Mouse (Mus musculus) heart, postnatal 0 days (tissue): ENCODE results near the gene Gclc. TPM values are rescaled to one million over a fixed set of nuclear protein-coding genes. Genes with fewer than 3 reads are reported as not detected.
"Not testable (repeated sequence)": the region's sequence is repeated elsewhere in the genome, so short reads cannot be mapped to it uniquely, and the experiment has no call there.

Experiments used
- ATAC-seq: fragments of 200-750 bp; cut with Nextera tagmentation; 2 replicates; pipeline ENCODE4 v1.8.0; 2017; ENCODE audit warnings: low read depth, moderate number of reproducible peaks, moderate library complexity; ENCODE audit not compliant: insufficient read depth
- DNase-seq: peaks from one replicate; pipeline ENCODE4 v3.0.0-alpha.2; 2016; ENCODE audit warnings: low spot score
- H3K27ac ChIP-seq: fragments of 300-500 bp; sonication (generic); 2 replicates; pipeline ENCODE4 v1.5.1; 2014; ENCODE audit warnings: low read depth, mild to moderate bottlenecking
- H3K27me3 ChIP-seq: fragments of 300-500 bp; sonication (generic); 2 replicates; pipeline ENCODE4 v1.6.1; 2014; ENCODE audit warnings: low read length, mixed read lengths; ENCODE audit not compliant: control insufficient read depth, insufficient read depth
- H3K36me3 ChIP-seq: fragments of 300-500 bp; sonication (generic); replicated peaks from 2 replicates; pipeline ENCODE4 v1.6.1; 2014; ENCODE audit warnings: low read length, mixed read lengths; ENCODE audit not compliant: control insufficient read depth, insufficient read depth
- H3K4me1 ChIP-seq: fragments of 300-500 bp; sonication (generic); 2 replicates; pipeline ENCODE4 v1.6.1; 2014; ENCODE audit warnings: antibody characterized with exemption; ENCODE audit not compliant: control insufficient read depth, insufficient read depth
- H3K4me2 ChIP-seq: fragments of 300-500 bp; sonication (generic); 2 replicates; pipeline ENCODE4 v1.6.1; 2014; ENCODE audit warnings: low read depth, mild to moderate bottlenecking, low read length, moderate library complexity
- H3K4me3 ChIP-seq: fragments of 300-500 bp; sonication (generic); 2 replicates; pipeline ENCODE4 v1.5.1; 2014; ENCODE audit warnings: low read depth, low read length
- H3K9ac ChIP-seq: fragments of 300-500 bp; sonication (generic); replicated peaks from 2 replicates; pipeline ENCODE4 v1.6.1; 2014; ENCODE audit warnings: low read depth, low read length, mixed read lengths
- H3K9me3 ChIP-seq: fragments of 300-500 bp; sonication (generic); replicated peaks from 2 replicates; pipeline ENCODE4 v1.6.1; 2016; ENCODE audit warnings: low read length; ENCODE audit not compliant: control insufficient read depth
- CTCF ChIP-seq: IDR thresholded peaks from 2 replicates; pipeline ENCODE4 v1.5.1; 2016; ENCODE audit warnings: antibody characterized with exemption, control low read depth, low read depth
- EP300 ChIP-seq: IDR thresholded peaks from 2 replicates; pipeline ENCODE4 v1.6.1; 2016; ENCODE audit warnings: antibody characterized with exemption, low read depth
- WGBS: fragments of 180-500 bp; shearing (Covaris S2); extraction: QIAGEN DNeasy Blood & Tissue Kit; methylation state at CpG from one replicate; pipeline ENCODE4 v1.1.7; 2014; 5-methylcytosine and 5-hydroxymethylcytosine counted together
- polyA plus RNA-seq: library from polyadenylated mRNA; unstranded; fragments of >200 nt; fragmentation: Nextera tagmentation; extraction: Ambion mirVana; gene quantifications from 2 replicates; pipeline ENCODE4 v1.2.1, GENCODE M21; 2015
- total RNA-seq: library from RNA; depleted of rRNA; stranded (reverse); fragments of >200 nt; gene quantifications from 2 replicates; pipeline ENCODE4 v1.2.3, GENCODE M21; 2014; ENCODE audit warnings: low replicate concordance

Gclc gene
- total and polyA plus RNA-seq, 2 experiments from 2014 or later, result 4.6 to 9.2 TPM

- no peaks in the 10 kb centered on the region for H3K9me3 ChIP-seq
- no peaks in the 10 kb centered on the region for H3K36me3 ChIP-seq
- ATAC-seq (no peak), DNase-seq (no peak)
- no peak overlapping the region for H3K4me3 ChIP-seq
- H3K4me2 ChIP-seq, result no peak overlapping the region
- no peaks in the 10 kb centered on the region for H3K27me3 ChIP-seq
- WGBS, result 48% methylated on average over 3 of the region's 3 CpGs
- 0 out of 2 replicates have a peak, but pooled peaks cover 3% of the 10 kb centered on the region for H3K4me1 ChIP-seq
- TF ChIP-seq EP300, result no peak
- no peak for TF ChIP-seq CTCF
- H3K9ac ChIP-seq, result no peak overlapping the region
- no peak overlapping the region for H3K27ac ChIP-seq
Measured at GRCm38 (mm10) chr9:77744798-77745197, 9.5 kb upstream of the Gclc start.

GRCm38 (mm10) chr9:77746315-77746714, 8.0 kb upstream of the Gclc start:
- no peak for DNase-seq
- no peak for TF ChIP-seq EP300
- TF ChIP-seq CTCF, result no peak
- 53% methylated on average over 2 of the region's 2 CpGs for WGBS
- H3K4me2 ChIP-seq, result no peak overlapping the region
- no peak overlapping the region for H3K4me3 ChIP-seq
- H3K9me3 ChIP-seq, result no peaks in the 10 kb centered on the region
- no peaks in the 10 kb centered on the region for H3K27me3 ChIP-seq
- H3K4me1 ChIP-seq, result 0 out of 2 replicates have a peak, but pooled peaks cover 3% of the 10 kb centered on the region
- H3K9ac ChIP-seq, result no peak overlapping the region
- no peak for ATAC-seq
- H3K27ac ChIP-seq, result no peak overlapping the region
- no peaks in the 10 kb centered on the region for H3K36me3 ChIP-seq

- not testable (repeated sequence) for H3K4me1 ChIP-seq, H3K4me2 ChIP-seq, DNase-seq, ATAC-seq, H3K36me3 ChIP-seq, H3K27ac ChIP-seq, H3K27me3 ChIP-seq, H3K9me3 ChIP-seq, H3K9ac ChIP-seq, H3K4me3 ChIP-seq
- 78% methylated on average over 1 of the region's 1 CpGs for WGBS
Measured at GRCm38 (mm10) chr9:77748292-77748691, 6.0 kb upstream of the Gclc start.

- WGBS, result under 1% methylated on average over 74 of the region's 79 CpGs
Measured at GRCm38 (mm10) chr9:77750133-77751060, 3.9 kb upstream of the Gclc start.

GRCm38 (mm10) chr9:77751091-77751521, 3.2 kb upstream of the Gclc start:
- WGBS, result 1% methylated on average over 12 of the region's 12 CpGs
- TF ChIP-seq CTCF (no peak), EP300 (no peak)
- Histone ChIP-seq H3K9ac (peak overlapping the region; percentile 63), H3K27ac (peak overlapping the region; percentile 89), H3K4me2 (peak overlapping the region; percentile 70), H3K9me3 (no peaks in the 10 kb centered on the region), H3K36me3 (no peaks in the 10 kb centered on the region), H3K4me1 (peaks cover 15% of the 10 kb centered on the region), H3K4me3 (peak overlapping the region; percentile 72), H3K27me3 (no peaks in the 10 kb centered on the region)
- peak; percentile 21 for DNase-seq
- ATAC-seq, result peak; percentile 0; the same call in 1 of the 2 replicates

More at GRCm38 (mm10) chr9:77750133-77751060, 3.9 kb upstream of the Gclc start:
- Histone ChIP-seq H3K9ac (peak overlapping the region; percentile 63), H3K27me3 (no peaks in the 10 kb centered on the region), H3K36me3 (no peaks in the 10 kb centered on the region), H3K4me2 (peak overlapping the region; percentile 70), H3K27ac (peak overlapping the region; percentile 89), H3K9me3 (no peaks in the 10 kb centered on the region), H3K4me3 (peak overlapping the region; percentile 72), H3K4me1 (peaks cover 9% of the 10 kb centered on the region)
- peak; percentile 86 for DNase-seq
- ATAC-seq, result peak; percentile 85
- TF ChIP-seq CTCF, result no peak
- peak; percentile 71; the same call in 1 of the 2 replicates for TF ChIP-seq EP300
